Mouse (Mus musculus) left cerebral cortex, adult 2 months (tissue): ENCODE measurements around the gene Rp9. TPM values are rescaled to one million over a fixed set of nuclear protein-coding genes. Genes with fewer than 3 reads are reported as not detected.
A peak's percentile ranks its signal among the peaks of the same experiment; 100 is the strongest.
"Not testable (repeated sequence)": the region's sequence is repeated elsewhere in the genome, so short reads cannot be mapped to it uniquely, and the experiment has no call there.

Experiments used
- DNase-seq, 2 experiments: peaks; one replicate each; pipeline ENCODE4 v3.0.0; 2021 to 2022; ENCODE audit warnings: low spot score in 2 of 2, mixed read lengths in 1 of 2; ENCODE audit errors: extremely low spot score in 1 of 2
- H3K27ac ChIP-seq: fragments of 200-600 bp; 2 replicates; pipeline ENCODE4 v1.8.1; 2022
- H3K4me3 ChIP-seq: fragments of 200-600 bp; 2 replicates; pipeline ENCODE4 v1.8.1; 2022
- CTCF ChIP-seq: fragments of 200-600 bp; IDR thresholded peaks from 2 replicates; pipeline ENCODE4 v1.8.1; 2022; ENCODE audit warnings: antibody characterized with exemption, mild to moderate bottlenecking, moderate library complexity
- intact Hi-C: fragments of 180-260 bp; cut with DNase I; formaldehyde crosslinking; loops from one replicate; pipeline ENCODE4 v1.15.1; 2025
- total RNA-seq, 2 experiments: library from RNA; stranded (reverse); gene quantifications; 2 replicates each; pipeline ENCODE4 v1.2.3; 2021

The Rp9 gene
- total RNA-seq, 2 experiments from 2014 or later: 39.5 to 44.5 TPM

- TF ChIP-seq CTCF: peak; percentile 90
- DNase-seq: peak; percentile 98
- intact Hi-C loops: loop anchor here (5.0 kb wide), 1 partner anchor 56 kb away; the partner anchor contains the start of gene Rp9
- Histone ChIP-seq H3K4me3 (peak within 1 kb of the TSS; percentile 76), H3K27ac (peak within 1 kb of the TSS; percentile 90)
These were observed 58.3 kb downstream of the Rp9 start, which contains the start of gene 9530077C05Rik for GRCm38 (mm10) chr9:22411002-22411857. 9530077C05Rik (plus strand) TSS chr9:22411513.

- no peak for DNase-seq
- H3K27ac ChIP-seq: no peak overlapping the region
- H3K4me3 ChIP-seq: no peak overlapping the region
- TF ChIP-seq CTCF: no peak; the same call in 1 of the 2 replicates
- intact Hi-C loops: loop anchor here (2.0 kb wide), 3 partner anchors 103 to 253 kb away; partner anchors contain the start of genes Pigyl, Zfp809 and Zfp810
These were observed 60.0 kb downstream of the Rp9 start for GRCm38 (mm10) chr9:22409501-22409900.

- TF ChIP-seq CTCF: peak; percentile 36
- DNase-seq, H3K4me3 ChIP-seq, H3K27ac ChIP-seq: not testable (repeated sequence)
- intact Hi-C loops: loop anchor here (2.0 kb wide), 3 partner anchors 102 to 252 kb away; partner anchors contain the start of genes Pigyl, Zfp809 and Zfp810
These were observed 61.2 kb downstream of the Rp9 start for GRCm38 (mm10) chr9:22408344-22408743.

- not testable (repeated sequence) for H3K4me3 ChIP-seq, H3K27ac ChIP-seq, DNase-seq
- intact Hi-C loops: loop anchor here (2.0 kb wide), 3 partner anchors 101 to 251 kb away; partner anchors contain the start of genes Pigyl, Zfp809 and Zfp810
These were observed 61.9 kb downstream of the Rp9 start for GRCm38 (mm10) chr9:22407633-22408032.

- Histone ChIP-seq H3K27ac (no peak overlapping the region), H3K4me3 (no peak overlapping the region)
- TF ChIP-seq CTCF: no peak
- intact Hi-C loops: no loop called here
- no peak for DNase-seq
These were observed 64.1 kb downstream of the Rp9 start for GRCm38 (mm10) chr9:22405414-22405813.

GRCm38 (mm10) chr9:22403501-22403900, 66.0 kb downstream of the Rp9 start:
- intact Hi-C loops, DNase-seq, H3K4me3 ChIP-seq, H3K27ac ChIP-seq: not testable (repeated sequence)

- no peak overlapping the region for H3K4me3 ChIP-seq
- H3K27ac ChIP-seq: no peak overlapping the region
- TF ChIP-seq CTCF: no peak
- DNase-seq: no peak
- intact Hi-C loops: no loop called here
These were observed 66.6 kb downstream of the Rp9 start for GRCm38 (mm10) chr9:22402976-22403375.

GRCm38 (mm10) chr9:22402001-22402400, 67.5 kb downstream of the Rp9 start:
- intact Hi-C loops: no loop called here
- TF ChIP-seq CTCF: no peak
- Histone ChIP-seq H3K27ac (no peak overlapping the region), H3K4me3 (no peak overlapping the region)
- no peak for DNase-seq

GRCm38 (mm10) chr9:22399021-22399420, 70.5 kb downstream of the Rp9 start:
- intact Hi-C loops: no loop called here
- DNase-seq: no peak
- no peak overlapping the region for H3K4me3 ChIP-seq
- H3K27ac ChIP-seq: no peak overlapping the region
- no peak for TF ChIP-seq CTCF

- intact Hi-C loops: no loop called here
These were observed 74.8 kb downstream of the Rp9 start for GRCm38 (mm10) chr9:22394725-22395124.

GRCm38 (mm10) chr9:22390390-22390789, 79.2 kb downstream of the Rp9 start:
- Histone ChIP-seq H3K4me3 (no peak overlapping the region), H3K27ac (no peak overlapping the region)
- no peak for DNase-seq
- TF ChIP-seq CTCF: no peak
- intact Hi-C loops: no loop called here

More at GRCm38 (mm10) chr9:22394725-22395124, 74.8 kb downstream of the Rp9 start:
- no peak overlapping the region for H3K4me3 ChIP-seq
- no peak for DNase-seq
- H3K27ac ChIP-seq: no peak overlapping the region
- TF ChIP-seq CTCF: no peak

- peak overlapping the region; percentile 66 for H3K4me3 ChIP-seq
- DNase-seq: no peak
- no peak for TF ChIP-seq CTCF
- H3K27ac ChIP-seq: no peak overlapping the region; the same call in 1 of the 2 replicates
- intact Hi-C loops: no loop called here
These were observed 79.8 kb downstream of the Rp9 start for GRCm38 (mm10) chr9:22389736-22390245.
